Mouse (Mus musculus): ENCODE results near the gene Phox2b.

Phox2b gene

GRCm38 (mm10) chr5:67098733-67099323, at the start of gene Phox2b:
Gene Phox2b, minus strand, starts transcription at chr5:67099301.
- DNase-seq (ENCODE audit: low read depth) = no peak

GRCm38 (mm10) chr5:67142622-67143021, 43.5 kb upstream of the Phox2b start:
- no peak for DNase-seq (ENCODE audit: low read depth)

GRCm38 (mm10) chr5:67139052-67140015, 40.2 kb upstream of the Phox2b start:
- no peak for DNase-seq (ENCODE audit: low read depth)

- DNase-seq (ENCODE audit: low read depth) = no peak
These were observed 39.5 kb upstream of the Phox2b start for GRCm38 (mm10) chr5:67138643-67139042.

DNA sequence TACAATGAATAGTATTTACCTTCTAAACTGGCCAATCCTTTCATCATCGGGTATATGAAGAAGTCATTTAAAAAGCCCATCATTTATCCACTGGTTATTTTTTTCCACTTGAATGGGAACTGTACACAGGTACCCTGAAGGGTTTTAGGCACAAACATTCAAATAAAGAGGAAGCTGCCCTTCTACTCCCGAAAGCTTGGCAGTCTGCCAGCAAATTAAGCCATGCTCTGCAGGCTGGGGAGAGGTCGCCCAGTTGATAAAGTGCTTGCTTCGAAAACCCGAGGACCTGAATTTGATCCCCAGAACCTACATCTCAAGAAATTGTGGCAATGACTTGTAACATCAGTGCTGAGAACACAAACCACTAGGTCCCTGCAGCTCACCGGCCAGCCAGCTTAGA, 35.6 kb upstream of the Phox2b start:
- DNase-seq (ENCODE audit: low read depth) = no peak

DNA sequence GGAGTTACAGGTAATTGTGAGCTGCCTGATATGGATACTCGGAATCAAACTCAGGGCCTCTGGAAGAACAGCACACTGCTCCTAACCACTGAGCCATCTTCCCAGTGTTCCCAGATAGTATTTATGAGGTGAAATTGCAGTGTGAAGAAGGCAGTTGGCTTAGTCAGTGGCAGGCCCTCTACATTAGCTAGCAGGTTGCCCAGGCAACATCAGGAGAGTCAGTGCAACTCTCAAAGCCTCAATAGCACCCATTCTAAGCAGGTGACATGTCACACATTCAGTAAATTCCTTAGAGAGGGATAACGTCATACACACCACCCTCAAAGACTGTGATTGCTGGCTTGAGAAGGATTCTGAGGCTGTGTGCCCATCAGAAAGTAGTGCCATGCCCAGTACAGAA, 32.6 kb upstream of the Phox2b start:
- no peak for DNase-seq (ENCODE audit: low read depth)

DNA sequence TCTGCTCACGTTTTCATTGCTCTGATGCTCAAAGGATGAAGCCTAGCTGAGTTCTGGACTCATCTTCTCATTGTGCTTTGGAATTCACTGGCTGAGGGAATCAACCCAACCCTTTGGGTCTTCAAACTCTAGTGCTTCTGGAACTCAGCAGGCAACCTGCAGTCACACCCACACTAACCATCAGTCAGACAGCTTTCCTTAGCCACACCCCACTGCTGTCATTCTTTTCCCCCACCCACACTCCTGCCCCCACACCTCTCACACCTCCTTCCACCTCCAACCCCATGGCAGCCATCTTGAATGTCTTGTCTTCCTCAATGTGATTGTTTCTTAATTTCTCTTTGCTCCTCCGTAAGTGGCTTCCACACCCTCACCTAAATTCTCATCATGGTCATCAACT, 7.2 kb upstream of the Phox2b start:
- no peak for DNase-seq (ENCODE audit: low read depth)

DNA sequence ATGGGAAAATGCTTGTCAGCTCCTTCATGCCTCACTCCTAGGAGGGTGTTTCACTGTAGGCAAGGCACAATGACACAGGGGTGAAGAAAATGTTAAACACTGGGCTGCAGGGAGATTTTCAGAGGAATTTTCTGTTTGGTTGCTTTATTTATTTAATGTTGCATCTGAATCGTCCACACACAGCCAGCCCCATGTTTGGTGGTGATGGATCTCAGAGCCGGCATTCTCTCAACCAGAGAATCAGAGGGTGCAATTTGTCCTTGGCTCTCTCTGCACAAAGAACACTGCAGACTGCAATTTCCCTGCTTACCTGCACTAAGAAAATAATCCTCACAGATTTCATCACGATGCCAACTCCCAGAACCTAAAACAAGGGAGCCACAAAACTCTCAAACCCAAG, 3.9 kb upstream of the Phox2b start:
- DNase-seq (ENCODE audit: low read depth) = no peak

DNA sequence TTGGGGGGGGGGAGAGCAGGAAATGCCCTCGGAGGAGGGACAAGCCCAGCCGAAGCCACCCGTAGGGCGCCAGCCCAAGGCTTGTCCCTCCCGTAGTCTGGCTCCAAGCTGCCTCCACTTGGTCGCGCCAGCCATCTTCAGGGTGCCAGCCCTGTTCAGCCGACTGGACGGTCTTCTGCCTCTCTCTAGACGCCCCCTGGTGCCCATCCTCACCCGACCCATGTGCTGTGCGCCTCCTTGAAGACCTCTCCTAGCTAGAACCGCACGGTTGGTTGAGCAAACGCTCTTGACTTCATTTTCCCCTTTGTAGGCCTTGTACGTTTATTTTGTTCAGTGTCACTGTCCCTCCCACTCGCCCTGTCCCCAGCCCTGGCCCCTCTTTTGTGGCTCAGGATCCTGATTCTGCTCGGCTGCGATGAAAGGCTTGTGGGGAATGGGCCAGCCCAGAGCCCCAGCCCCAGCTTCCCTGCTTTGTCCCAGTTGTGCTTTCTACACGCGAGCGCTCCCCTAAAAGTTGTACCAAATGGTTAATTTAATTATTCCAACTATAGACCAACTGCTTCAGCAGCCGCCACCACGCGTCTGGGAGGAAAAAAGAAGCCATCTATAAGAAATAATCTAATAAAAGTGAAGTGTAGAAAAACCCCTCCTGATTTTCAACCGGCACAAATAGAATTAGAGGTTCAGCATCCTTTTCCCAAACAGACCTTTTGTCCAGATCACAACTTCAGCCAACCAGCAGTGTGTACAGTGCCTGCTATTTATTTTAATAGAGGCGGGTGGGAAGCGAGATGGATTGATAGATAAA, 2.9 kb upstream of the Phox2b start:
- no peak for DNase-seq (ENCODE audit: low read depth)

DNA sequence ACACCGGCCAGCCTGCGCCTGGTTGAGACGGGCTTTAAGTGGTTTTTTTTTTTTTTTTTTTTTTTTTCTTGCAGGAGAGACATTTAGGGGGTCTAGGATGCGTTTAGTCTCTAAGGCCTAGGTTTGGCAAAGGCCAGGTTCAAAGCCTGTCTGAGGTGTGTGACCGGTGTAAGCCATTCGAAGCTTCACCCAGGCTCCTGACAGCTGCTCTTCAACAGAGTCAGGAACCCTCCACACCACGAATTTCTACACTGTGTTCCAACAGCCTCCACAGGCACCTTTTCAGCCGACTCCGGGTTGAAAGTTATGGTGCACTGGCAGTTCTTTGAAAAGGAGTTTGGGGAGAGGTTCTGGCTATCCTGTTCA, 2.3 kb upstream of the Phox2b start:
- no peak for DNase-seq (ENCODE audit: low read depth)

DNA sequence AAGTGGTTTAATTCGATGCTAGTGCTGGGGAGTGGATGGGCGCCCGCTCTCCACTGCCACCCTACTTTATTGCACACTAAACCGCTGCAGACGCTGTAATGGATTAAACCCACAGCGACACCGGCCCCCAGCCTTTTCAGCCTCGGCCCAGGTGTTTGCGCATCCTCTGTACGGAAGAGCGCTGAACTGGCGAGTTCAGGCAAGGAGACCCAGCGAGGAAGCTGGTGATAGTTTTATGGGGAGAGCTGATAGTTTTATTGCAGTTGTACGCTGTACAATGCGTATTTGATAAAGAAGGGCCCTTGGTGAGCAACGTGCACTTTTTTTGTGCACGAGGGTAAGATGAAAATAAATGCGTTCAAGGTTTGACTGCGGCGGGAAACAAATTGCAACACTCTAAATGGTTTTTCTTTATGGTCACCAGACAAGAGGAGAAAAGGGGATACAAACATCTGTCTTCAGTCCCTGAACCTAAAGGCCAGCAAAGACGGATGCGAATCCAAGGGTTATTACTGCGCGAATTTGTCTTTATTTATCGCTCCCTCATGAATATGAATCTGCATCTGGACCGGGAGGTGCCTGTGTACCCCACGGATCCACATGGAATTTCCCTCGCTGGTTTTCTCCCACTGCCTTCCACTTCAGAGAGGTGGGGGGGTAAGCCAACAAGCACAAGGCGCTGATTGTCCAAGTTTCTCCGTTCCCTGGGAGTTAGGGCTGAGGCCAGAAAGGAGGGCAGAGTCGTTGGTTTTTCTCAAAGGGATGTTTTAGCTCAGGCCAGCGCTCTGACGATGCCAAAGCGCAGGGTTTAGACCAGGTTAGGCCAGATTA, 1.7 kb upstream of the Phox2b start:
- DNase-seq (ENCODE audit: low read depth) = no peak

DNA sequence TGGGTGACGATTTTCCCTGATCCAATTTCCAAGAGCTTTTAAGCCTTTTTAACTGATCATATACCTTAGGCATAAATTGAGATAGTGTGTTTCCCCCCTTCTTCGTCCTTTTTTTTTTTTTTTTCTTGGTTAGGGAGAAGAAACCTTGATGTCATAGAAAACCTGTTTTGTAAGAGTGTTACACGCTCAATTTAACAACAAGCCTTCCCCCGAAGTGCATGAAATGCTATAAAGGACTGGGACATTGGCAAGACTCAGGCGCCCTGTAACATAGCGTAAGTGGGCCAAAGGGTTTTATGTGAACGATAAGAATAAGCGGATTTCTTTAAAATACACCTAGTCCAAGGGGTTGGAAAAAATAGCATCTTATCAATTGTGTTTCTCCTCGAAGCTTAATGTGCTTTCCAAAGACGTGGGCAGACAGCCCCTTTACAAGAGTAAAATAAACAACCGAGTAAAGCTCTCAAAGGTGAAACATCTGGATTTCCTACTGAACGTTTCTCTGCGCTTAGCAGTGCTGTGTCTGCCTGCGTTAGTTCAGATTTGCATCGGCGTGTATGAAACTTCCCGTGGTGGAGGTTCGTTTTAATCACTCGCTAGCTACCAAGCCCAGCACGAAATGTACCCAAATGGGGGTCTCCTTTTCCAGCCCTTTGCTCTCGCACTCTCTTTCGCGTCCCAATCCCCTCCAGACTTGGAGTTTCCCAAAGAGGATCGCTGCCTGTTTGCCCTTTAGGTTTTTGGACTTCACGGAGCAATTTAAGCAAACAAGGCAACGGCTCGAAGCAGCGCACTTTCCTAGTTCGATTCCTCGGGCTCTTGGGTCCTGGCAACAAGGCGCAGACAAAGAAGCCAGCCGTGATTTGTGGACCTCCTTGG, 531 bp upstream of the Phox2b start:
- no peak for DNase-seq (ENCODE audit: low read depth)

- no peak for DNase-seq (ENCODE audit: low read depth)
These were observed 909 bp downstream of the Phox2b start for GRCm38 (mm10) chr5:67098051-67098732.

- no peak for DNase-seq (ENCODE audit: low read depth)
These were observed 1.7 kb downstream of the Phox2b start for GRCm38 (mm10) chr5:67097106-67098050.

DNA sequence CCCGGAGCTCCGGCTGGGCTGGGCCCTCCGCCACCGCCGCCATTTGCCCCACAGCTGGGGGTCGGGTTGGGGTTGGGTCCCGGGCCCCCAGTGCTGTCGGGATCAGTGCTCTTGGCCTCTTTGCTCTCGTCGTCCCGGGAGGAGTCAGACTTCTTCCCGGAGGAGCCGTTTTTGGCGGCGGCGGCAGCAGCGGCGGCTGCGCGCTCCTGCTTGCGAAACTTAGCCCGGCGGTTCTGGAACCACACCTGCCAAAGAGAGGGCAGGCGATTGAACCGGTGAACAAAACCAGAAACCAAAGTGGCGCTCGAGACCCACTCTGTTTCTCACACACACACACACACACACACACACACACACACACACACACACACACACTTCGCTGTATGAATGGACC, 2.7 kb downstream of the Phox2b start:
- no peak for DNase-seq (ENCODE audit: low read depth)

DNA sequence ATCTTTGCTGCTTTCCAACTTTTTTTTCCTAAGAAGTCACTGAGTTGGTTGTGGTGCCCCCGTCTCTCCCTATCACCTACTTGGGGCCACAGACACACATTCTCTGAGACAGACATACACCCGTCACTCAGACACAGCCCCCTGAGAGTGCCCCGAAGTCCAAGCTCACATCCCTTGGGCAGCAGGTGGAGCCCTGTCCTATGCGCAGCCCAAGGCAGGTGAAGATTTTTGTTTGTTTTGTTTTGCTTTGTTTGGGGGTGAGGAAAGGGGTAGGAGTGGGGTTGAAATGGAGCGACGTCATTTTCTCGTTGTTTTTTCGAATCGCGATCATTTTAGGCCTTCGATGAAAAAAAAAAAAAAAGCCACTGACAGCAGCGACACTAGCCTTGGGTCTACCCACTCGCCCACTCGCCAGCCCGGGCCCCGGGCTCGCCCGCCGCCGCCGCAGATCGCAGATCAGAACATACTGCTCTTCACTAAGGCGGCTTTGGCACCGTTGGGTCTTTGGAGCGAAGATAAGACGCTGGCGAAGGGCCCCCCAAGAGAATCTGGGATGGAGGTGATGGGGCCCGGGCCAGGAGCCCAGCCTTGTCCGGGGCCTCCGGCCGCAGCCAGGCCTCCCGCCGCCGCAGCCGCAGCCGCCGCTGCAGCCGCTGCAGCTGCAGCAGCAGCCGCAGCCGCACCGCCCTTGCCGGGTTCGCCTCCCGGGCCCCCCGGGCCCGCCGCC, 3.3 kb downstream of the Phox2b start:
- DNase-seq (ENCODE audit: low read depth) = no peak

DNA sequence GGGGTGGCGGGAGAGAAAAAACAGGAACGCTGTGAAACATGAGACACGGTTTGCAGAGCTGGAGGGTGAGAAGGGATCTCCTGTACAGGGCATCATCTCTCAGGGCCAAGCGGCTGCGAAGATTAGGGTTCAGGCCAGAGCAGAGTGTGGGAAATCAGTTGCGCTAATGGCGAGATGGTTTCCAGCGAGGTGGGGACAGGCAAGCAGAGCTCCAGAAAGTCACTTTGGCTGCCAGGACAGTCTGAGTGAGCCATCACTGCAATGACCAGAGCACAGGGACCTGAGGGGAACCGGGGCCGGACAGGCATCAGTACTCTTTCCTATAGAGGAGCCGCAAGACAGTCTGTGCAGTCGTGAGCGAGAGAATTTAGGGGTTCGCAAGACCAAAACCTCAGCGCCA, 3.9 kb downstream of the Phox2b start:
- DNase-seq (ENCODE audit: low read depth) = no peak

- no peak for DNase-seq (ENCODE audit: low read depth)
These were observed 5.1 kb downstream of the Phox2b start for GRCm38 (mm10) chr5:67093991-67094390.

All from c-Kit-positive CD71-positive TER-119-negative erythroid progenitor cells, embryonic 14.5 days (primary cell).